Mouse (Mus musculus) kidney, adult 2 months (tissue): ENCODE data around the gene Musk.

Experiments
- CTCF ChIP-seq: fragments of 200-500 bp; conservative IDR thresholded peaks from 2 replicates; pipeline ENCODE4 v1.5.1; 2011; ENCODE audit warnings: low read depth, mild to moderate bottlenecking, control low read depth, low read length, moderate library complexity, mixed read lengths; ENCODE audit not compliant: insufficient read depth, insufficient read length
- POLR2A ChIP-seq: fragments of 200-500 bp; IDR thresholded peaks from one replicate; pipeline ENCODE4 v1.6.1; 2011; ENCODE audit warnings: low read depth, low read length, control low read depth

DNA sequence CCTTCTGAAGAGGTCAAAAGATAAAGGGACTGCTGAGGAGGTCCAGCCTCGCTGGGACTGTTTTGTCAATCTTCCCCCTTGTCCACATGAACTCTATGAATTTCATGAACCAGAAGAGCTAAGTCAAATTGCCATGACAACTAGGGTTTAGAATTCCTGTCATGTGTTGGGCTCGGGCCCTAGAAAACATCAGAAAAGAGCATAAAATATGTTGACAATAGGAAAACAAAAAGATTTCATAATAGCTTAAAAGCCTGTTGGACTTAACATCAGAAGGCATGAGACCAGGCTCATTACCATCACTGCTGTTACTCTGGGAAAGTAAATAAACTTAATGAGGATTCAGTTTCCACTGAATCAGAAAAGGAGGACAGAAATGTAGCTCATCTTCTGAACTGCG, 46.6 kb downstream of the Musk start:
- TF ChIP-seq CTCF (no peak), POLR2A (no peak)
